Mouse (Mus musculus) urinary bladder, postnatal 14 days (tissue): Measurements from ENCODE around the gene Hmgb1.

Experiments used
- DNase-seq: peaks from one replicate; pipeline ENCODE4 v3.0.0; 2021; ENCODE audit warnings: low spot score

Hmgb1 gene

GRCm38 (mm10) chr5:149184104-149184843, at the start of gene Hmgb1, which contains the start of gene Uspl1:
Hmgb1 (minus strand) TSS chr5:149184489.
Uspl1 (plus strand) TSS chr5:149184350.
- DNase-seq: peak; percentile 98

DNA sequence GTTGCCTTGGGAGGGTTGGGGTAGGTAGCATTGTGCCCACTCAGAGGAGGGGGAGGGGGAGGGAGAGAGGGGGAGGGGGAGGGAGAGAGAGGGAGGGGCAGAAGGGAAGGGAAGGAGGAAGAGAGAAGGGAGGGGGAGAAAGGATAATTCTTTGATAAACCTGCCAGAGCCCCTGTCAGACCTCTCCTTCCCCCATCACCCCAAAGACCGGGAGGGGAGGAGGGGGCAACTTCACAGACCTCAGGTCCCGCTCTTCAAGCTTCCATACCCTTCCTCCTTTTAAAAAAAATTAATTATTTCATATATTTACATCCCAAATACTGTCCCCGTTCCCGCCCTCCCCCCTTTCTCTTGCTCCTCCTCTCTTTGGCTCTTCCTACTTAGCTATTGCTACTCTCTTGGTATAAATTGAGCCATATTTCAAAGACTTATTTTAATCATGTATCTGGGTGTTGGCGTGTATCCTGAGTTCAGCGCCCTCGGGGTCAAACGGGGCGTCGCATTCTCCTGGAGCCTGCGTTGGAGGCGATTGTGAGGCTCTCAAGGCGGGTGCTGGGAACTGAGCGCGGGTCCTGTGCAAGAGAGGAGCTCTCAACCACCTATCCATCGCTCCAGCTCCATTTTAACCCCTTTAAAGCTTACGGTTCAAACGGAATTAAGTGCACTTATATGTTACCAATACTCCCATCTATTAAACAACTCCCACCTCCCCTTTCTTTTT, 45.5 kb upstream of the Hmgb1 start:
- no peak for DNase-seq

GRCm38 (mm10) chr5:149228700-149229618, 44.7 kb upstream of the Hmgb1 start:
- DNase-seq: peak; percentile 98

- DNase-seq: no peak
Measured at GRCm38 (mm10) chr5:149224666-149225065, 40.4 kb upstream of the Hmgb1 start.

DNA sequence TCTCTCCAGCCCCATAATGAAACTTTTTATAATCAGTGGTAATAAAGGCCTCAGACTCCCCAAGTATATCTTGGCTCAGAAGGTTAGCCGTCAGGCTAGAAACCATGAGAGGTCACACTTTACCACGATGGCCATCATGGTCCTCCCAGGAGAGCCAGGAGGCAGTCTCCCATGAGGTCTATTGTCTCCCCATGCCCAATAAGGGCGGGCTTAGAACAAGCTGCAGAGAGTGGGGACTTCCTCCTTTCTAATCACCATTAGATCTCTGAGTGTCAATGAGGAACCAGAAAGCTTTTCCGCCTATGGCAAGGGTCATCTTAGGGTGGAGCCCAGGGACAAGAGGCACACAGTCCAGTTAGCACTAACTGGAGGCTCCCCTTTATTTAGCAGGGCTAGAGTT, 37.1 kb upstream of the Hmgb1 start:
- no peak for DNase-seq

DNA sequence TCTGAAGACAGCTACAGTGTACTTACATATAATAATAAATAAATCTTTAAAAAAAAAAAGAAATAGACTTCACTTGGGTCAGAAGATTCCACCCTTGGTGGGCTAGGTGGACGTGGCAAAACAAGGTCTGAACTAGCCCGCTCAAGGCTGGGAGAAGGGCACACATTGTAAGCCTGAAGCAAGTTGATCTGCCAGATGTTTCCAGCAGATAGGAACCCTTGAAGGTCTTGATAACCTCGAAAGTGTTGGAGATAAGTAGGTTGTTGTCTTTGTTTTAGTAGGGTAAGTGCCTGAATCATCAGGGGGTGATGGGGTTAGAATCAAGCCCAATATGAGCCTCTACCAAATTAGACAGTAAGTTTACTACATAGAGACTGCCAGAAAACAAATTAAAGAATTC, 35.2 kb upstream of the Hmgb1 start:
- DNase-seq: no peak

- DNase-seq: no peak
Measured at GRCm38 (mm10) chr5:149217524-149218357, 33.5 kb upstream of the Hmgb1 start.

- no peak for DNase-seq
Measured at GRCm38 (mm10) chr5:149215540-149215939, 31.3 kb upstream of the Hmgb1 start.

- DNase-seq: no peak
Measured at GRCm38 (mm10) chr5:149212806-149213205, 28.5 kb upstream of the Hmgb1 start.

- DNase-seq: no peak
Measured at GRCm38 (mm10) chr5:149211041-149211440, 26.8 kb upstream of the Hmgb1 start.

- no peak for DNase-seq
Measured at GRCm38 (mm10) chr5:149209328-149209727, 25.0 kb upstream of the Hmgb1 start.

GRCm38 (mm10) chr5:149208776-149209175, 24.5 kb upstream of the Hmgb1 start:
- no peak for DNase-seq

DNA sequence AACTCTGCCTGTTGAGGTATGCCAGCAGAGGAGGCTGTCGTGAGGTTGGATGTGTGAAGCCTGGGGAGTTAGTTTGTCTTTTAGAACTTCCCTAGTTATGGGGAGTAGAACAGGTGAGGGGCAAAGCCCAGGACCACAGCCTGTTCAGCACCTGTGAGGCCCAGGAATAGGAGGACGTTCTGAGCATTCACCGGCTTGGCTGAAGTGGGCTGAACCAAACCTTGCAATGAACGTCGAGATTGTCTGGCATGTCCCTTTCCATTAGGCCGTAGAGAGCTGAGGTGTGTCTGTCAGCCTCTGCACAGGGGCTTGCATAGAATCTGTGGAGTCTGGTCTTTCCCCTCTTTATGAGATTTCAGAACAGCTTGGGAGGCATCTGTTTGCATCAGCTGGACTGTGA, 23.4 kb upstream of the Hmgb1 start:
- DNase-seq: no peak

DNA sequence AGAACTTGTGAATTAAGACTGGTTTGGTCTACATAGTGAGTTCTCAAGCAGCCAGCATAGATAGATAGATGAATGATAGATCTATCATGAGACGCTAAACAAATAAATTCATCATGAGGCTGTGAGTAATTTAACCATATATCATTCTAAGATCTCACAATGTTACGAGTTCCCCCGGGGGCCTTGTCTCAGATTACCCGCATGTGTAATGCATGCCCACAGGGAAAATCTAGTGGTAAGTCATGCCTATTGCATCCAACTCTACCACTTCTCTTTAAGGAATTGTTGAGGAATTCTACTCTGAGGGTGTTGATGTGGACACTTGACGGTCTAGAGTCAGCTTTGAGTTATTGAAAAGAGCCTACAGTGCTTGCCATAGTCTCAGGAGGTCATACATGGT, 22.0 kb upstream of the Hmgb1 start:
- no peak for DNase-seq

DNA sequence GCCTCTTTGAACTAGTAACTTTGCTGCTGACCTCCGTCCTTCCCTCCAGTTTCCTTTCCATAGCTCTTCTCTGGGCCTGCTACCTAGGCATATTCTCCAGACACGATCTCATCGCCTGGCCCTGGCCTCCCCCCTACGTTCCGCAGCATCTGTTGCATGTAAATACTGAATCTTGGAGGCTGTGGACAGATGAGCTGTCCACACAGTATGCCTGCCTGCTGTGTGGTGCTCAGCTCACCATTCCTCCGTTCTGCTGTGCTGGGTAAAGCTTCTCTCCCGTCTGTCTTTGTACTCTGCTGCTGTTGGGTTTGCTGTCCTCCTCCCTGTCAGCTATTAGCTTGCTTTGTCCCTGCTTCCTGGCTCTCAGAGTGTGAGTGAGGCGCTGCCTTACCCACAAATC, 21.0 kb upstream of the Hmgb1 start:
- DNase-seq: no peak

DNA sequence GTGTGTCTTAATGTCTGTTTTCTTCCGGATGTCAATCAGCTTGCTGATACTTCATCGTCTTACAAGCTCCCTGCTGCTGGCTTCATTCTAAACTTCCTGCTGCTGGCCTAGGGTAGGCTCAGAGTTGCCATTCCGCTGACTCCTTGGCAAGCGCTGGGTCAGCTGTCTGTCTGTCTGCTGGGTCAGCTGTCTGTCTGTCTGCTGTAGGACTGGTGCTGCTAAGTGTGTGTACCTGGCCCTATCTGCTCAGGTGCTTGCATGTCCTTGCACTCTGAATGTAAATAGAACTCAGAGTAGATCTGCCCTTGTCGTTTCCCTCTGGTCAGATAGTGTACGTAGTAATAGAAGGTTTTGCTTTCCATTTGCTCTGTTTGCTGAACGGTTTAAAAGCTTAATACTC, 20.5 kb upstream of the Hmgb1 start:
- DNase-seq: no peak

- no peak for DNase-seq
Measured at GRCm38 (mm10) chr5:149203796-149204375, 19.6 kb upstream of the Hmgb1 start.

GRCm38 (mm10) chr5:149202941-149203340, 18.7 kb upstream of the Hmgb1 start:
- no peak for DNase-seq

- no peak for DNase-seq
Measured at GRCm38 (mm10) chr5:149198782-149199181, 14.5 kb upstream of the Hmgb1 start.

- DNase-seq: no peak
Measured at GRCm38 (mm10) chr5:149196611-149197010, 12.3 kb upstream of the Hmgb1 start.

DNA sequence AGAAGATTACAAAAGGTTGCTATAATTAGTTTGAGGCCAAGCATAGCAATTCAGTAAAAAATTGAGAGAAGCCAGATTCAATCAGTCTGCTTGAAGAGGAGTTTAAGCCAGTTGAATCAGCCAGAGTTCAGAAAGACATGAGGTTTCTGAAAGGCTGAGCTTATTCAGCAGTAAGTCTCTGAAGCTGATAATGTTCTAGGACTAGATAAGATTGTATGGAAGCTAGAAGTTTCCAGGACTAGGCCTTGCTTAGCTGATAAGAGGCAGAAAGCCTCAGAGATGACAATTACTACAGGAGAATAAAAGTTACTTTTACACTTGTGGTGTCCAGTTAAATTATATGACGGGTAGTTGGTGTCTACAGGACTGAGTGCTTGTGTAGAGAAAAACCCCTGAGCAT, 5.9 kb upstream of the Hmgb1 start:
- no peak for DNase-seq
